Mouse (Mus musculus) midbrain, embryonic 16.5 days (tissue): ENCODE measurements around the gene Tff2. TPM values are rescaled to one million over a fixed set of nuclear protein-coding genes. Genes with fewer than 3 reads are reported as not detected.

Experiments
- ATAC-seq: fragments of 200-750 bp; cut with Nextera tagmentation; 2 replicates; pipeline ENCODE4 v1.8.0; 2017; ENCODE audit warnings: moderate TSS enrichment
- H3K27ac ChIP-seq: fragments of 300-500 bp; sonication (generic); 2 replicates; pipeline ENCODE4 v1.5.1; 2014; ENCODE audit warnings: mild to moderate bottlenecking, low read length, mixed read lengths
- H3K27me3 ChIP-seq: fragments of 300-500 bp; sonication (generic); 2 replicates; pipeline ENCODE4 v1.6.1; 2014; ENCODE audit warnings: low read depth, low read length, mixed read lengths; ENCODE audit not compliant: control insufficient read depth, insufficient read depth
- H3K36me3 ChIP-seq: fragments of 300-500 bp; sonication (generic); 2 replicates; pipeline ENCODE4 v1.6.1; 2014; ENCODE audit warnings: mild to moderate bottlenecking, low read length, moderate library complexity, mixed read lengths; ENCODE audit not compliant: control insufficient read depth, insufficient read depth
- H3K4me1 ChIP-seq: fragments of 300-500 bp; sonication (generic); 2 replicates; pipeline ENCODE4 v1.6.1; 2014; ENCODE audit warnings: mild to moderate bottlenecking, low read length, mixed read lengths; ENCODE audit not compliant: control insufficient read depth, insufficient read depth
- H3K4me2 ChIP-seq: fragments of 300-500 bp; sonication (generic); 2 replicates; pipeline ENCODE4 v1.6.1; 2014; ENCODE audit warnings: mild to moderate bottlenecking, low read length, mixed read lengths
- H3K4me3 ChIP-seq: fragments of 300-500 bp; sonication (generic); 2 replicates; pipeline ENCODE4 v1.5.1; 2014; ENCODE audit warnings: low read depth, mild to moderate bottlenecking, low read length, moderate library complexity, mixed read lengths
- H3K9ac ChIP-seq: fragments of 300-500 bp; sonication (generic); 2 replicates; pipeline ENCODE4 v1.6.1; 2014; ENCODE audit warnings: low read depth, low read length, mixed read lengths
- H3K9me3 ChIP-seq: fragments of 300-500 bp; sonication (generic); replicated peaks from 2 replicates; pipeline ENCODE4 v1.6.1; 2014; ENCODE audit warnings: mild to moderate bottlenecking, low read length, mixed read lengths; ENCODE audit not compliant: control insufficient read depth, poor library complexity, severe bottlenecking
- WGBS: fragments of 180-500 bp; shearing (Covaris S2); extraction: QIAGEN DNeasy Blood & Tissue Kit; methylation state at CpG from one replicate; pipeline ENCODE4 v1.1.7; 2014; 5-methylcytosine and 5-hydroxymethylcytosine counted together
- polyA plus RNA-seq: library from polyadenylated mRNA; unstranded; fragments of >200 nt; fragmentation: Nextera tagmentation; extraction: Ambion mirVana; gene quantifications from 2 replicates; pipeline ENCODE4 v1.2.1, GENCODE M21; 2015

Tff2 gene
- polyA plus RNA-seq, 1 experiment from 2014 or later, result not detected

GRCm38 (mm10) chr17:31176321-31176720, 32.2 kb upstream of the Tff2 start:
- no peaks in the 10 kb centered on the region for H3K4me1 ChIP-seq
- no peaks in the 10 kb centered on the region for H3K36me3 ChIP-seq
- no peak for ATAC-seq
- H3K4me3 ChIP-seq, result no peak overlapping the region
- H3K27me3 ChIP-seq, result no peaks in the 10 kb centered on the region; the same call in 1 of the 2 replicates
- H3K27ac ChIP-seq, result no peak overlapping the region
- H3K9ac ChIP-seq, result no peak overlapping the region
- H3K9me3 ChIP-seq, result no peaks in the 10 kb centered on the region
- WGBS, result 93% methylated on average over 4 of the region's 4 CpGs
- no peak overlapping the region for H3K4me2 ChIP-seq

- Histone ChIP-seq H3K27me3 (no peaks in the 10 kb centered on the region), H3K27ac (no peak overlapping the region), H3K36me3 (no peaks in the 10 kb centered on the region), H3K4me3 (no peak overlapping the region), H3K9ac (no peak overlapping the region), H3K4me1 (no peaks in the 10 kb centered on the region), H3K9me3 (no peaks in the 10 kb centered on the region), H3K4me2 (no peak overlapping the region)
- no peak for ATAC-seq
- WGBS, result 91% methylated on average over 5 of the region's 5 CpGs
Observed at GRCm38 (mm10) chr17:31169796-31170195, 25.7 kb upstream of the Tff2 start.

GRCm38 (mm10) chr17:31165127-31165526, 21.0 kb upstream of the Tff2 start, which contains the start of gene Tff1:
Gene Tff1 (minus strand): TSS chr17:31165277.
- H3K36me3 ChIP-seq, result no peaks in the 10 kb centered on the region
- no peaks in the 10 kb centered on the region for H3K4me1 ChIP-seq
- WGBS, result 88% methylated on average over 6 of the region's 6 CpGs
- H3K27ac ChIP-seq, result no peak within 1 kb of the TSS
- no peaks in the 10 kb centered on the region for H3K9me3 ChIP-seq
- no peak for ATAC-seq
- H3K27me3 ChIP-seq, result no peaks in the 10 kb centered on the region
- no peak within 1 kb of the TSS for H3K9ac ChIP-seq
- no peak within 1 kb of the TSS for H3K4me3 ChIP-seq
- no peak within 1 kb of the TSS for H3K4me2 ChIP-seq

- Histone ChIP-seq H3K27ac (no peak overlapping the region), H3K9ac (no peak overlapping the region), H3K9me3 (no peaks in the 10 kb centered on the region), H3K27me3 (no peaks in the 10 kb centered on the region), H3K4me2 (no peak overlapping the region), H3K4me3 (no peak overlapping the region), H3K4me1 (no peaks in the 10 kb centered on the region), H3K36me3 (no peaks in the 10 kb centered on the region)
- ATAC-seq, result no peak
- WGBS, result 85% methylated on average over 2 of the region's 2 CpGs
Observed at GRCm38 (mm10) chr17:31163821-31164220, 19.7 kb upstream of the Tff2 start.

- H3K9me3 ChIP-seq, result no peaks in the 10 kb centered on the region
- no peak overlapping the region for H3K9ac ChIP-seq
- H3K4me2 ChIP-seq, result no peak overlapping the region
- H3K27me3 ChIP-seq, result no peaks in the 10 kb centered on the region
- no peaks in the 10 kb centered on the region for H3K4me1 ChIP-seq
- no peak for ATAC-seq
- no peaks in the 10 kb centered on the region for H3K36me3 ChIP-seq
- H3K4me3 ChIP-seq, result no peak overlapping the region
- 90% methylated on average over 12 of the region's 12 CpGs for WGBS
- no peak overlapping the region for H3K27ac ChIP-seq
Observed at GRCm38 (mm10) chr17:31162607-31163006, 18.5 kb upstream of the Tff2 start.

GRCm38 (mm10) chr17:31160291-31160690, 16.2 kb upstream of the Tff2 start:
- Histone ChIP-seq H3K9me3 (no peaks in the 10 kb centered on the region), H3K4me3 (no peak overlapping the region), H3K4me1 (no peaks in the 10 kb centered on the region), H3K9ac (no peak overlapping the region), H3K27me3 (no peaks in the 10 kb centered on the region), H3K36me3 (no peaks in the 10 kb centered on the region), H3K27ac (no peak overlapping the region), H3K4me2 (no peak overlapping the region)
- WGBS, result 58% methylated on average over 4 of the region's 4 CpGs
- ATAC-seq, result no peak

- WGBS, result 84% methylated on average over 6 of the region's 6 CpGs
- H3K4me1 ChIP-seq, result no peaks in the 10 kb centered on the region
- H3K27me3 ChIP-seq, result no peaks in the 10 kb centered on the region
- H3K4me3 ChIP-seq, result no peak overlapping the region
- no peak for ATAC-seq
- H3K9ac ChIP-seq, result no peak overlapping the region
- H3K36me3 ChIP-seq, result no peaks in the 10 kb centered on the region
- no peak overlapping the region for H3K4me2 ChIP-seq
- no peak overlapping the region for H3K27ac ChIP-seq
- H3K9me3 ChIP-seq, result no peaks in the 10 kb centered on the region
Observed at GRCm38 (mm10) chr17:31157921-31158320, 13.8 kb upstream of the Tff2 start.

GRCm38 (mm10) chr17:31153785-31154184, 9.7 kb upstream of the Tff2 start:
- Histone ChIP-seq H3K9me3 (peaks cover 5% of the 10 kb centered on the region), H3K27ac (no peak overlapping the region), H3K4me2 (no peak overlapping the region), H3K36me3 (no peaks in the 10 kb centered on the region), H3K9ac (no peak overlapping the region), H3K27me3 (no peaks in the 10 kb centered on the region), H3K4me1 (no peaks in the 10 kb centered on the region), H3K4me3 (no peak overlapping the region)
- 88% methylated on average over 8 of the region's 8 CpGs for WGBS
- ATAC-seq, result no peak

- Histone ChIP-seq H3K36me3 (no peaks in the 10 kb centered on the region), H3K27me3 (no peaks in the 10 kb centered on the region), H3K9me3 (peaks cover 5% of the 10 kb centered on the region), H3K27ac (no peak overlapping the region), H3K4me2 (no peak overlapping the region), H3K4me1 (no peaks in the 10 kb centered on the region), H3K9ac (no peak overlapping the region), H3K4me3 (no peak overlapping the region)
- WGBS, result 81% methylated on average over 9 of the region's 9 CpGs
- ATAC-seq, result no peak
Observed at GRCm38 (mm10) chr17:31152966-31153499, 9.0 kb upstream of the Tff2 start.
